Mouse (Mus musculus) MEL (cell line): Measurements from ENCODE around the gene Sf1. TPM values are rescaled to one million over a fixed set of nuclear protein-coding genes. Genes with fewer than 3 reads are reported as not detected.

Experiments
- DNase-seq: peaks from one replicate; pipeline ENCODE4 v3.0.0; 2011; ENCODE audit warnings: low read depth, low spot score
- H3K27ac ChIP-seq: 2 replicates; pipeline ENCODE4 v1.5.1; 2012; ENCODE audit warnings: low read depth, mild to moderate bottlenecking, control low read depth, low read length, moderate library complexity; ENCODE audit not compliant: control insufficient read depth
- H3K27me3 ChIP-seq, 2 experiments: fragments of 150-350 bp in 1 of 2; sonication (generic) in 1 of 2; 2 replicates each; pipeline ENCODE4 v1.6.1; 2012; ENCODE audit warnings: low read length in 2 of 2, mild to moderate bottlenecking in 2 of 2, improper control_type of control experiment in 1 of 2, moderate library complexity in 1 of 2; ENCODE audit not compliant: insufficient read depth in 2 of 2, control insufficient read depth in 1 of 2
- H3K36me3 ChIP-seq, 2 experiments: 2 replicates each; pipeline ENCODE4 v1.6.1; 2012 to 2014; ENCODE audit warnings: low read length in 2 of 2, improper control_type of control experiment in 1 of 2, inconsistent platforms in 1 of 2, mild to moderate bottlenecking in 1 of 2; ENCODE audit not compliant: insufficient read depth in 2 of 2, control insufficient read depth in 1 of 2
- H3K4me1 ChIP-seq, 2 experiments: fragments of 150-350 bp in 1 of 2; sonication (generic) in 1 of 2; 2 replicates each; pipeline ENCODE4 v1.6.1; 2012; ENCODE audit warnings: low read length in 2 of 2, improper control_type of control experiment in 1 of 2, mild to moderate bottlenecking in 1 of 2; ENCODE audit not compliant: insufficient read depth in 2 of 2, control insufficient read depth in 1 of 2
- H3K4me3 ChIP-seq, 2 experiments: fragments of 150-350 bp in 1 of 2; sonication (generic) in 1 of 2; 2 replicates each; pipeline ENCODE4 v1.5.1; 2012; ENCODE audit warnings: low read depth in 2 of 2, low read length in 2 of 2, mild to moderate bottlenecking in 2 of 2, moderate library complexity in 2 of 2, control low read depth in 1 of 2, improper control_type of control experiment in 1 of 2; ENCODE audit not compliant: control insufficient read depth in 1 of 2, insufficient read depth in 1 of 2
- H3K79me2 ChIP-seq: 2 replicates; pipeline ENCODE4 v1.6.1; 2012; ENCODE audit warnings: mild to moderate bottlenecking, low read length, moderate library complexity; ENCODE audit not compliant: control insufficient read depth, poor library complexity, insufficient read depth
- H3K9ac ChIP-seq: 2 replicates; pipeline ENCODE4 v1.6.1; 2012; ENCODE audit warnings: low read depth, mild to moderate bottlenecking, control low read depth, low read length, moderate library complexity; ENCODE audit not compliant: control insufficient read depth, poor library complexity, severe bottlenecking
- H3K9me3 ChIP-seq: fragments of 150-350 bp; sonication (generic); replicated peaks from 2 replicates; pipeline ENCODE4 v1.6.1; 2012; ENCODE audit warnings: mild to moderate bottlenecking, low read length, improper control_type of control experiment, moderate library complexity; ENCODE audit not compliant: insufficient read depth
- BHLHE40 ChIP-seq: IDR thresholded peaks from 2 replicates; pipeline ENCODE4 v1.6.1; 2012; ENCODE audit warnings: low read depth, mild to moderate bottlenecking, inconsistent platforms, low read length, improper control_type of control experiment, borderline replicate concordance
- E2F4 ChIP-seq: IDR thresholded peaks from 2 replicates; pipeline ENCODE4 v1.6.1; 2011; ENCODE audit warnings: low read depth, low read length, improper control_type of control experiment, borderline replicate concordance
- ELF1 ChIP-seq: IDR thresholded peaks from 2 replicates; pipeline ENCODE4 v1.6.1; 2014; ENCODE audit warnings: low read depth, mild to moderate bottlenecking, inconsistent platforms, low read length, improper control_type of control experiment, moderate library complexity
- EP300 ChIP-seq, 2 experiments: IDR thresholded peaks; 2 replicates each; pipeline ENCODE4 v1.6.1; 2011; ENCODE audit warnings: improper control_type of control experiment in 2 of 2, low read length in 2 of 2, low read depth in 1 of 2, mild to moderate bottlenecking in 1 of 2
- ETS1 ChIP-seq: IDR thresholded peaks from 2 replicates; pipeline ENCODE4 v1.6.1; 2012; ENCODE audit warnings: low read depth, mild to moderate bottlenecking, inconsistent platforms, low read length, improper control_type of control experiment, moderate library complexity
- GATA1 ChIP-seq: IDR thresholded peaks from 2 replicates; pipeline ENCODE4 v1.6.1; 2011; ENCODE audit warnings: low read depth, low read length, improper control_type of control experiment
- JUND ChIP-seq: IDR thresholded peaks from 2 replicates; pipeline ENCODE4 v1.6.1; 2011; ENCODE audit warnings: low read depth, mild to moderate bottlenecking, improper control_type of control experiment, low read length
- MAX ChIP-seq: IDR thresholded peaks from 2 replicates; pipeline ENCODE4 v1.6.1; 2011; ENCODE audit warnings: low read length, improper control_type of control experiment
- MAZ ChIP-seq: IDR thresholded peaks from 2 replicates; pipeline ENCODE4 v1.6.1; 2012; ENCODE audit warnings: low read depth, mild to moderate bottlenecking, inconsistent platforms, low read length, improper control_type of control experiment
- MEF2A ChIP-seq: IDR thresholded peaks from 2 replicates; pipeline ENCODE4 v1.6.1; 2014; ENCODE audit warnings: low read depth, mild to moderate bottlenecking, inconsistent platforms, low read length, improper control_type of control experiment; ENCODE audit not compliant: poor library complexity, insufficient replicate concordance, severe bottlenecking; ENCODE audit errors: extremely low read depth
- MYC ChIP-seq: IDR thresholded peaks from 2 replicates; pipeline ENCODE4 v1.6.1; 2011; ENCODE audit warnings: low read depth, mild to moderate bottlenecking, low read length, improper control_type of control experiment, moderate library complexity
- NELFE ChIP-seq: IDR thresholded peaks from 2 replicates; pipeline ENCODE4 v1.6.1; 2011; ENCODE audit warnings: low read depth, low read length, improper control_type of control experiment
- NRF1 ChIP-seq: IDR thresholded peaks from 2 replicates; pipeline ENCODE4 v1.6.1; 2014; ENCODE audit warnings: low read depth, mild to moderate bottlenecking, inconsistent platforms, low read length, improper control_type of control experiment, moderate library complexity; ENCODE audit not compliant: poor library complexity, insufficient read depth, severe bottlenecking
- POLR2A ChIP-seq, 2 experiments: IDR thresholded peaks; 2 replicates each; pipeline ENCODE4 v1.6.1; 2011 to 2012; ENCODE audit warnings: low read length in 2 of 2, mild to moderate bottlenecking in 2 of 2, control low read depth in 1 of 2, improper control_type of control experiment in 1 of 2, low read depth in 1 of 2, moderate library complexity in 1 of 2; ENCODE audit not compliant: control insufficient read depth in 1 of 2, insufficient read depth in 1 of 2, poor library complexity in 1 of 2
- POLR2AphosphoS2 ChIP-seq: IDR thresholded peaks from 2 replicates; pipeline ENCODE4 v1.6.1; 2011; ENCODE audit warnings: low read length, improper control_type of control experiment
- POLR2AphosphoS5 ChIP-seq: IDR thresholded peaks from 2 replicates; pipeline ENCODE4 v1.6.1; 2012; ENCODE audit warnings: low read depth, borderline replicate concordance, mild to moderate bottlenecking, inconsistent platforms, low read length, moderate library complexity, mixed read lengths
- RAD21 ChIP-seq: IDR thresholded peaks from 2 replicates; pipeline ENCODE4 v1.6.1; 2011; ENCODE audit warnings: mild to moderate bottlenecking, low read depth, low read length, improper control_type of control experiment
- SMC3 ChIP-seq: IDR thresholded peaks from 2 replicates; pipeline ENCODE4 v1.6.1; 2011; ENCODE audit warnings: low read depth, low read length, improper control_type of control experiment
- TAL1 ChIP-seq: IDR thresholded peaks from 2 replicates; pipeline ENCODE4 v1.6.1; 2012; ENCODE audit warnings: mild to moderate bottlenecking, inconsistent platforms, low read length, moderate library complexity, mixed read lengths
- TCF12 ChIP-seq: IDR thresholded peaks from 2 replicates; pipeline ENCODE4 v1.6.1; 2014; ENCODE audit warnings: low read depth, mild to moderate bottlenecking, inconsistent platforms, low read length, improper control_type of control experiment, moderate library complexity
- UBTF ChIP-seq: IDR thresholded peaks from 2 replicates; pipeline ENCODE4 v1.6.1; 2012; ENCODE audit warnings: low read depth, mild to moderate bottlenecking, inconsistent platforms, low read length, improper control_type of control experiment, moderate library complexity, borderline replicate concordance; ENCODE audit not compliant: insufficient read depth
- USF2 ChIP-seq, 2 experiments: IDR thresholded peaks; 2 replicates each; pipeline ENCODE4 v1.6.1; 2011 to 2012; ENCODE audit warnings: improper control_type of control experiment in 2 of 2, low read length in 2 of 2, borderline replicate concordance in 1 of 2, inconsistent platforms in 1 of 2, low read depth in 1 of 2, mild to moderate bottlenecking in 1 of 2; ENCODE audit not compliant: insufficient read depth in 1 of 2
- ZMIZ1 ChIP-seq: IDR thresholded peaks from 2 replicates; pipeline ENCODE4 v1.6.1; 2012; ENCODE audit warnings: low read depth, mild to moderate bottlenecking, inconsistent platforms, low read length, improper control_type of control experiment, moderate library complexity
- ZNF384 ChIP-seq: IDR thresholded peaks from 2 replicates; pipeline ENCODE4 v1.6.1; 2012; ENCODE audit warnings: low read depth, mild to moderate bottlenecking, inconsistent platforms, low read length, improper control_type of control experiment
- polyA plus RNA-seq, 2 experiments: library from polyadenylated mRNA; stranded (reverse) in 1 of 2; unstranded in 1 of 2; fragments of >175 nt in 1 of 2; fragments of >200 nt in 1 of 2; gene quantifications; 2 replicates each; pipeline versions ENCODE4 v1.2.1 to v1.2.4; 2012; ENCODE audit warnings: low replicate concordance in 2 of 2, low read depth in 1 of 2; ENCODE audit not compliant: insufficient read length in 2 of 2, insufficient read depth in 1 of 2, missing spikeins in 1 of 2
- total RNA-seq: library from RNA; depleted of rRNA; stranded (reverse); fragments of 300-350 nt; gene quantifications from 2 replicates; pipeline ENCODE4 v1.2.3, GENCODE M21; 2012

Gene Sf1
- total and polyA plus RNA-seq, 3 experiments, result 65.7 to 245 (median 211) TPM

DNA sequence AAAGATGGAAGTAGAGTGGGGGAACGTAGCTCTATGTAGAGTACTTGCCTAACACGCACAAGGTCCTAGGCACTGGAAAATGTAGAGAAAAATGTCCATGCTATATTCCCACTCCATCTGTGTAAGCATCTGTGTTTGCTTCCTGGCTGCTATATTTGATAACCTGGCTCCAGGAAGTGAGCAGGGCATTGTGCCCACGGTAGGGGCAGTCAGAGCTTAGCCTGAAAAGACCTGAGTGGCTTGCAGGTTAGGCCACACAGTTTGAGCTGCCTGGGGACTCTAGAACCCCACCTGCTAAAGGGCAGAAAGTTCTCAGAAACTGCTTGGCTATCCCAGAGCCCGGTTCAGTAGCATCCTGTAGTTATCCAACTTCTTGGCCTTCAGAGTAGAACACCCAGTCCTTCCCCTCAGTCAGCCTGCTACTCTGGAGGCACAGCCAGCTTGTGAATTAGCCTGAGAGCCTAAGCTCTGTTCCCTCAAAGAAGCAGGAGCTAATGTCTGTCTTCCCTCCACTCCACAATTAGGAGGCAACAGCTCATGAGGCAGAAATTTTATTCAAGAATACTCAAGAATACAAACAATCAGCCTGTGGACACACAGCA lies 18.9 kb downstream of the Sf1 start:
- H3K4me1 ChIP-seq, result no peaks in the 10 kb centered on the region
- H3K27ac ChIP-seq, result no peak overlapping the region
- no peak overlapping the region for H3K4me3 ChIP-seq
- TF ChIP-seq RAD21, result no peak
- TF ChIP-seq E2F4, result no peak
- no peak for TF ChIP-seq ETS1
- TF ChIP-seq BHLHE40, result no peak
- no peak for TF ChIP-seq SMC3
- no peak for TF ChIP-seq NRF1
- no peak for TF ChIP-seq TCF12
- no peak for TF ChIP-seq ZMIZ1
- no peak for TF ChIP-seq POLR2AphosphoS2
- no peak for TF ChIP-seq MAX
- TF ChIP-seq MEF2A, result no peak
- no peak for TF ChIP-seq GATA1
- TF ChIP-seq UBTF, result no peak
- no peak for TF ChIP-seq ELF1
- no peak for TF ChIP-seq USF2 (IDR thresholded peaks at IDR 0.05; ENCODE audit: borderline replicate concordance in 1 of 2, insufficient read depth in 1 of 2, low read depth in 1 of 2, low read length in 2 of 2)
- TF ChIP-seq ZNF384, result no peak
- TF ChIP-seq MYC, result no peak
- no peaks in the 10 kb centered on the region for H3K27me3 ChIP-seq
- no peaks in the 10 kb centered on the region for H3K9me3 ChIP-seq
- H3K36me3 ChIP-seq, result no peaks in the 10 kb centered on the region; a peak in 1 of 4 replicates
- DNase-seq, result no peak
- H3K79me2 ChIP-seq, result no peaks in the 10 kb centered on the region
- H3K9ac ChIP-seq, result no peak overlapping the region

DNA sequence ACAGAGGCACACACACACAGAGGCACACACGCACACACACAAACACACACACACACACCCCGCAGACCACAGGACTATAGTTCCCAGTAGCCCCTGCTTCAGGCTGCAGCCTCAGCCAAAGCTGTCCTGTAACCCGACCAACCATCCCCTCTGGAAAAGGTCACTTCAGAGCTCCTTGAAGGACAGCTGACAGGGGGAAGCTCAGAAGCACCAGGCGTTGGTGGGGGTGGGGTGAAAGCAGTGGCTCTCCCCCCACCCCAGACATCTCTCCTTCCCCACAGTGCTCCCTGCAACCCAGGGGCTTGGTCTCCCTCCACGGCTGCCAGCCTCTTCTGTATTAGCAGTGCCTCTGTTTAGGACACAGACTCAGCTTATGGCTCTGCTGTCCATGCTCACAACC lies 20.0 kb downstream of the Sf1 start:
- no peaks in the 10 kb centered on the region for H3K36me3 ChIP-seq
- H3K79me2 ChIP-seq, result no peaks in the 10 kb centered on the region
- no peak overlapping the region for H3K4me3 ChIP-seq
- no peak overlapping the region for H3K27ac ChIP-seq
- no peaks in the 10 kb centered on the region for H3K4me1 ChIP-seq
- no peak for DNase-seq
- no peak for TF ChIP-seq MAZ
- no peak for TF ChIP-seq MEF2A
- TF ChIP-seq GATA1, result no peak
- TF ChIP-seq TAL1, result no peak
- TF ChIP-seq ZNF384, result no peak
- no peak for TF ChIP-seq E2F4
- TF ChIP-seq EP300 (IDR thresholded peaks at IDR 0.05; ENCODE audit: low read depth in 1 of 2, low read length in 2 of 2), result no peak
- no peak for TF ChIP-seq POLR2AphosphoS5
- no peak for TF ChIP-seq MAX
- no peak for TF ChIP-seq JUND
- TF ChIP-seq NELFE, result no peak
- TF ChIP-seq POLR2A (IDR thresholded peaks at IDR 0.05; ENCODE audit: control insufficient read depth in 1 of 2, insufficient read depth in 1 of 2, low read depth in 1 of 2, low read length in 2 of 2, poor library complexity in 1 of 2), result no peak
- TF ChIP-seq, all 39 proteins: peak for 0
- no peaks in the 10 kb centered on the region for H3K9me3 ChIP-seq
- H3K9ac ChIP-seq, result no peak overlapping the region
- no peaks in the 10 kb centered on the region for H3K27me3 ChIP-seq
